Mouse (Mus musculus): Measurements from ENCODE around the gene Ybx1. TPM values are rescaled to one million over a fixed set of nuclear protein-coding genes. Genes with fewer than 3 reads are reported as not detected.

Gene Ybx1
- polyA plus RNA-seq, 1 experiment from 2014 or later = 346 TPM

GRCm38 (mm10) chr4:119259344-119260254 lies 34.8 kb downstream of the Ybx1 start:
- Histone ChIP-seq H3K4me3 (replicated peaks; ENCODE audit: low read length) (no peak overlapping the region), H3K36me3 (ENCODE audit: control insufficient read depth, insufficient read depth, low read length) (no peaks in the 10 kb centered on the region), H3K27me3 (ENCODE audit: control insufficient read depth, insufficient read depth, low read length) (no peaks in the 10 kb centered on the region), H3K4me2 (ENCODE audit: low read depth, low read length) (no peak overlapping the region), H3K9ac (ENCODE audit: low read length) (no peak overlapping the region), H3K27ac (ENCODE audit: low read length) (no peak overlapping the region), H3K4me1 (ENCODE audit: control insufficient read depth, insufficient read depth, low read length) (no peaks in the 10 kb centered on the region), H3K9me3 (replicated peaks; ENCODE audit: control insufficient read depth, low read length) (no peaks in the 10 kb centered on the region)
- WGBS = 76% methylated on average over 15 of the region's 15 CpGs
- ATAC-seq (ENCODE audit: insufficient read depth, low FRiP score) = no peak

DNA sequence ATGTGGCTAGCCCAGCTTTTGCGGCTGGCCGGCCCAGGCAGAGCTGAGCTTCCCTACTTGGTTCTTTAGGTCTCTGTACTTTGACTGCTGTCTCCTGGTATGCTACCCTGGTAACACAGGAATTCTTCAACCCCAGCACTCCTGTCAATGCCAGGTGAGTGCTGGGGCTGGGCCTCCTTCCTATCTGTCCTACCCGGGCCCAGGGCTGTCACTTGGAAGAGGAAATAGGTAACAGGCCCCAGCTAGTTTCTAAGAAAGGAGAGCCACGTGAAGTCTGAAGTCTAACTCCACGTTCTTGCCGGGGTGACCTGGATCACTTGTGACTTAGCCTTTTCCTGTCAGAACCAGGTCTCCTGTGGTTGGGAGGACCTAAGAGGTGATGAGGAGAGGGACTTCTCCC lies 37.3 kb downstream of the Ybx1 start:
- no peaks in the 10 kb centered on the region for H3K9me3 ChIP-seq (replicated peaks; ENCODE audit: control insufficient read depth, low read length)
- no peak for ATAC-seq (ENCODE audit: insufficient read depth, low FRiP score)
- no peak overlapping the region for H3K4me3 ChIP-seq (replicated peaks; ENCODE audit: low read length)
- no peak overlapping the region for H3K27ac ChIP-seq (ENCODE audit: low read length)
- no peak overlapping the region for H3K9ac ChIP-seq (ENCODE audit: low read length)
- no peak overlapping the region for H3K4me2 ChIP-seq (ENCODE audit: low read depth, low read length)
- no peaks in the 10 kb centered on the region for H3K27me3 ChIP-seq (ENCODE audit: control insufficient read depth, insufficient read depth, low read length)
- WGBS = 51% methylated on average over 6 of the region's 6 CpGs
- H3K36me3 ChIP-seq (ENCODE audit: control insufficient read depth, insufficient read depth, low read length) = no peaks in the 10 kb centered on the region
- H3K4me1 ChIP-seq (ENCODE audit: control insufficient read depth, insufficient read depth, low read length) = peaks cover 8% of the 10 kb centered on the region; the same call in 1 of the 2 replicates

- 84% methylated on average over 12 of the region's 12 CpGs for WGBS
- Histone ChIP-seq H3K4me2 (ENCODE audit: low read depth, low read length) (no peak within 1 kb of the TSS), H3K27ac (ENCODE audit: low read length) (no peak within 1 kb of the TSS), H3K36me3 (ENCODE audit: control insufficient read depth, insufficient read depth, low read length) (no peaks in the 10 kb centered on the region), H3K4me3 (replicated peaks; ENCODE audit: low read length) (no peak within 1 kb of the TSS), H3K9ac (ENCODE audit: low read length) (peak within 1 kb of the TSS; percentile 18; the same call in 1 of the 2 replicates), H3K9me3 (replicated peaks; ENCODE audit: control insufficient read depth, low read length) (no peaks in the 10 kb centered on the region), H3K27me3 (ENCODE audit: control insufficient read depth, insufficient read depth, low read length) (no peaks in the 10 kb centered on the region), H3K4me1 (ENCODE audit: control insufficient read depth, insufficient read depth, low read length) (peaks cover 8% of the 10 kb centered on the region; the same call in 1 of the 2 replicates)
- ATAC-seq (ENCODE audit: insufficient read depth, low FRiP score) = no peak
These were observed 39.1 kb downstream of the Ybx1 start, which contains the start of gene Cldn19 for GRCm38 (mm10) chr4:119255351-119255750. Gene Cldn19 (plus strand): TSS chr4:119255414.

DNA sequence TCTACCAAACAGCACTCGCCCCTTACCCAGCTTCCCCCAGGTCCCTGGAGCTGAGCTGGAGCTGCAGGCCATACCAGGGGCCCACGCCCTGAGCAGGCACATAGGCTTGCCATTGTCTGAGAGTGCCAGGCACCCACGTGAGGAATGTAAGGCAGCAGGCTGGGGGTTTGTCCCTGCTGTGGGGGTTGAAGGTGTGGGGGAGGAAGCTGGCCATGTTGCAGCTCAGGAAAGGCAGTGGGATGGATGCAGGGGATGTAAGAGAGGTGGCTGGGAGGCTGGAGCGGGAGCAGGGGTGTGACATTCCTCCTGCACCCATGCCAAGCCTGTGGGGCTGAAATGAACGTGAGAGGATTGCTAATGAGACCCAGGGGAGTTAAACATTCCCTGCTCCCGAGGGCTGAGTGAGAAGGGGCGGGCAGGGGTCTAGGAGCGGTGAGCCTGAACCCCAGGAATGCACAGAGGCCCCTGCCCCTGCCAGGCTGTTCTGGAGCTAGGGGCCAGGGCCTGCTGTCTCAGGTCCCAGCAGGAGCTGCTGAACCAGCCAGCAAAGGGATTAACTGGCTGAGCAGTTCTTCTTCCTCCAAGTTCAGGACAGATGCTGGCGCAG lies 40.3 kb downstream of the Ybx1 start:
- 50% methylated on average over 9 of the region's 9 CpGs for WGBS
- H3K4me3 ChIP-seq (replicated peaks; ENCODE audit: low read length) = no peak overlapping the region
- ATAC-seq (ENCODE audit: insufficient read depth, low FRiP score) = peak; percentile 28; the same call in 1 of the 2 replicates
- no peak overlapping the region for H3K27ac ChIP-seq (ENCODE audit: low read length)
- H3K9me3 ChIP-seq (replicated peaks; ENCODE audit: control insufficient read depth, low read length) = no peaks in the 10 kb centered on the region
- peak overlapping the region; percentile 26; the same call in 1 of the 2 replicates for H3K9ac ChIP-seq (ENCODE audit: low read length)
- no peaks in the 10 kb centered on the region for H3K36me3 ChIP-seq (ENCODE audit: control insufficient read depth, insufficient read depth, low read length)
- peaks cover 8% of the 10 kb centered on the region; the same call in 1 of the 2 replicates for H3K4me1 ChIP-seq (ENCODE audit: control insufficient read depth, insufficient read depth, low read length)
- H3K4me2 ChIP-seq (ENCODE audit: low read depth, low read length) = no peak overlapping the region
- no peaks in the 10 kb centered on the region for H3K27me3 ChIP-seq (ENCODE audit: control insufficient read depth, insufficient read depth, low read length)

- Histone ChIP-seq H3K4me1 (ENCODE audit: control insufficient read depth, insufficient read depth, low read length) (peaks cover 14% of the 10 kb centered on the region), H3K27ac (ENCODE audit: low read length) (no peak overlapping the region), H3K9ac (ENCODE audit: low read length) (no peak overlapping the region), H3K9me3 (replicated peaks; ENCODE audit: control insufficient read depth, low read length) (no peaks in the 10 kb centered on the region), H3K4me3 (replicated peaks; ENCODE audit: low read length) (no peak overlapping the region), H3K36me3 (ENCODE audit: control insufficient read depth, insufficient read depth, low read length) (no peaks in the 10 kb centered on the region), H3K4me2 (ENCODE audit: low read depth, low read length) (no peak overlapping the region), H3K27me3 (ENCODE audit: control insufficient read depth, insufficient read depth, low read length) (no peaks in the 10 kb centered on the region)
- 43% methylated on average over 7 of the region's 7 CpGs for WGBS
- no peak for ATAC-seq (ENCODE audit: insufficient read depth, low FRiP score)
These were observed 42.2 kb downstream of the Ybx1 start for GRCm38 (mm10) chr4:119252025-119252808.

DNA sequence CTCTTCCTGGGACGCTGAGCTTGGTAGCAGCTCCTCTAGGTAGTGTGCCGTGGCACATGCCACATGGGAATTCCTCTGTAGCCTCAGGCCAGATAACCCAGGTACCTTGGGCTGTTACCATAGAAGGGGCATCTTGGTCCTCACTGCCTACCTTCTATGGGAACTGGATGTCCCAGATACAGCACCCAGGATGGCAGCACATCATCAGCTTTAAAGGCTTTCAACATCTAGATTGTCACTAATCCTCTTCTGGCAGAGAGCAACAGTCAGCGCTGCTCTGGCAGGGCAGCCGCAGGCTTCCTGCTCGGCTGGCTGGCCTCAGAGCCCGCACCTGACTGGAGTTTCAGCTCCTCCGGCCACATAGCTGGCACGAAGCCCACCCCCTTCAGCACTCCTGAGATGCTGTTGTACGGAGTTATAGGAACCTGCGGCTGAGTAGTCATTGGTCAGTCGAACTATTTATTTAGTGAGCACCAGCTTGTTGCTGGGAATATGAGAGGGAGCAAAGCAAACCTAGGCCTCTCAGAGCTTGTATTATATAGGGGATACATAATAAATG lies 45.9 kb downstream of the Ybx1 start:
- Histone ChIP-seq H3K4me2 (ENCODE audit: low read depth, low read length) (no peak overlapping the region), H3K27me3 (ENCODE audit: control insufficient read depth, insufficient read depth, low read length) (no peaks in the 10 kb centered on the region), H3K9ac (ENCODE audit: low read length) (no peak overlapping the region), H3K4me3 (replicated peaks; ENCODE audit: low read length) (no peak overlapping the region), H3K9me3 (replicated peaks; ENCODE audit: control insufficient read depth, low read length) (no peaks in the 10 kb centered on the region), H3K36me3 (ENCODE audit: control insufficient read depth, insufficient read depth, low read length) (no peaks in the 10 kb centered on the region), H3K27ac (ENCODE audit: low read length) (no peak overlapping the region), H3K4me1 (ENCODE audit: control insufficient read depth, insufficient read depth, low read length) (peaks cover 6% of the 10 kb centered on the region)
- WGBS = 75% methylated on average over 11 of the region's 11 CpGs
- ATAC-seq (ENCODE audit: insufficient read depth, low FRiP score) = no peak

- Histone ChIP-seq H3K36me3 (ENCODE audit: control insufficient read depth, insufficient read depth, low read length) (no peaks in the 10 kb centered on the region), H3K4me2 (ENCODE audit: low read depth, low read length) (no peak overlapping the region)
These were observed 46.8 kb downstream of the Ybx1 start for GRCm38 (mm10) chr4:119247462-119248235.

DNA sequence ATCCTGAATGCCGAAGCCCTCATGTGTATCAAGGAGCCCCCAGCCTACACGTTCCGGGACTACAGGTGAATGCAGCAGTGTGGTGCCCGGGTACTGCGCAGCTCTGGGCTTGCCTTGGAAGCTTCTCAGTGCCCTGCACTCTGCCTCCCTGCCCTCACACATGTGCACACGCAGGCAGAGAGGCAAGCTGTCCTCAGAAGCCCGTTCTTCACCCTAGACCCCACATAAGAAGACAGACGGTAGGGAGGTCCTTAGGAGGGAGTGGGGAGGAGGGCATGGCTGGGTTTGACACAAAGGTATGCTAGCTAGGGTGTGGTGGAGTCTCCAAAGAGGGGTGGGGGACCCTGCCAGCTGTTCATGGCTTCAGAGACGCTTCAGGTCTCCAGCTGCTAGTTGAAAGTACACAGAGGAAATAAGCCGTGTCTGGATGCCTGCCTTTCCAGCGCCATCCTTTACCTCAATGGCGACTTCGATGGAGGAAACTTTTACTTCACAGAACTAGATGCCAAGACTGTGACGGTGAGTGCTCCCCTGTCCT lies 47.6 kb downstream of the Ybx1 start:
- no peaks in the 10 kb centered on the region for H3K9me3 ChIP-seq (replicated peaks; ENCODE audit: control insufficient read depth, low read length)
- no peaks in the 10 kb centered on the region for H3K27me3 ChIP-seq (ENCODE audit: control insufficient read depth, insufficient read depth, low read length)
- no peak overlapping the region for H3K27ac ChIP-seq (ENCODE audit: low read length)
- no peak overlapping the region for H3K4me3 ChIP-seq (replicated peaks; ENCODE audit: low read length)
- no peaks in the 10 kb centered on the region for H3K36me3 ChIP-seq (ENCODE audit: control insufficient read depth, insufficient read depth, low read length)
- no peak overlapping the region for H3K4me2 ChIP-seq (ENCODE audit: low read depth, low read length)
- 73% methylated on average over 14 of the region's 14 CpGs for WGBS
- no peak for ATAC-seq (ENCODE audit: insufficient read depth, low FRiP score)
- H3K4me1 ChIP-seq (ENCODE audit: control insufficient read depth, insufficient read depth, low read length) = peaks cover 6% of the 10 kb centered on the region
- no peak overlapping the region for H3K9ac ChIP-seq (ENCODE audit: low read length)

More at GRCm38 (mm10) chr4:119247462-119248235, 46.8 kb downstream of the Ybx1 start:
- peak; percentile 72 for ATAC-seq (ENCODE audit: insufficient read depth, low FRiP score)
- H3K4me1 ChIP-seq (ENCODE audit: control insufficient read depth, insufficient read depth, low read length) = peaks cover 6% of the 10 kb centered on the region
- H3K9ac ChIP-seq (ENCODE audit: low read length) = peak overlapping the region; percentile 23
- no peaks in the 10 kb centered on the region for H3K27me3 ChIP-seq (ENCODE audit: control insufficient read depth, insufficient read depth, low read length)
- WGBS = 34% methylated on average over 13 of the region's 13 CpGs
- H3K4me3 ChIP-seq (replicated peaks; ENCODE audit: low read length) = no peak overlapping the region
- no peaks in the 10 kb centered on the region for H3K9me3 ChIP-seq (replicated peaks; ENCODE audit: control insufficient read depth, low read length)
- no peak overlapping the region; the same call in 1 of the 2 replicates for H3K27ac ChIP-seq (ENCODE audit: low read length)
